Mouse (Mus musculus) thymus, adult 2 months (tissue): ENCODE measurements at regions not wholly inside any gene's neighbourhood (a gene's known extent, or its start where the extent isn't known, plus 50 kb on each side); places are given as distances from the start of the nearest gene placed in this dataset.

Experiments used
- CTCF ChIP-seq: fragments of 200-500 bp; IDR thresholded peaks from 2 replicates; pipeline ENCODE4 v1.5.1; 2012; ENCODE audit warnings: mild to moderate bottlenecking, control low read depth, low read length, moderate library complexity, borderline replicate concordance; ENCODE audit not compliant: control insufficient read depth, poor library complexity, insufficient read depth; ENCODE audit errors: extremely low read depth
- POLR2A ChIP-seq: fragments of 200-500 bp; IDR thresholded peaks from 2 replicates; pipeline ENCODE4 v1.6.1; 2012; ENCODE audit warnings: mild to moderate bottlenecking, low read length, control low read depth, moderate library complexity; ENCODE audit not compliant: control insufficient read depth, poor library complexity, insufficient read depth; ENCODE audit errors: extremely low read depth

DNA sequence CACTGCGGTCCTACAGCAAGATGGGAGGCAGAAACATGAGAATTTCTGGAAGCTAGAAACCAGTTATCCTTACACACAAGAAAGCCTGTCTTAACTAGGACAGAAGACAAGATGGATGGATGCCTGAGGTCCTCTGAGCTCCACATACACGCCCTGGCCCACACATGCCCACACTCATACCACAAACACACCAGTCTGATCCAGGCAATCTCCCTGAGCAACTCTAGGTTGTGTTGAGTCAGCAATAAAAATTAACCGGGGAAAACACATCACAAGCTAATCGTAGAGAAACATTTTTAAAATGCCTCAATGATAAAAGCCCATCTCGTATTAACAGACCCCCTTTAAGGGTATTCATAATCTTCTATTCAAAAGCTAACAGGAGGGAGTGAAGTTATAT lies 298.9 kb downstream of the 3100002H09Rik start:
- no peak for TF ChIP-seq CTCF
- no peak for TF ChIP-seq POLR2A
